Mouse (Mus musculus): Measurements from ENCODE around the gene Vmn2r19. TPM values are rescaled to one million over a fixed set of nuclear protein-coding genes. Genes with fewer than 3 reads are reported as not detected.
"Not testable (repeated sequence)": the region's sequence is repeated elsewhere in the genome, so short reads cannot be mapped to it uniquely, and the experiment has no call there.

The Vmn2r19 gene
- polyA plus RNA-seq, 1 experiment from 2014 or later: not detected

DNA sequence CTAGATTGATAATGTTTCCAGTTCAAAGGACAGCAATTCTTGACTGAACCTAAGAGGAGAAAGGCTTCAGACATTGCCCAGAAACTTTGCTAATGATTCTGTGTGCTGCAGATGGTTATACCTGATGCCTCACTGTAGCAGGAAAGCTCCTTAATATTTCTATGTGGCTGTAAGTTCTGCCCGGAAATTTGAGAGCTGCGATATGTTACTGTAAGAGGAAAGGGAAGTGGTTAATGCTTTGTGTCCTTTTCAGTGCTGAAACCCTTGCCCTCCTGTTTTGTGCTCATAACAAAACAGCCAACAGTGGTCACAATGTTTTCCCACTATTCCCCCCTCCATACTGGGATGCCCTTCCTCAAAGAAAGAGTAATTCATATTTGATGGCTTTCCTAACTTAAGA is 21.8 kb upstream of the Vmn2r19 start:
- Histone ChIP-seq H3K9me3 (replicated peaks; ENCODE audit: control insufficient read depth, low read length) (no peaks in the 10 kb centered on the region), H3K9ac (ENCODE audit: low read length) (no peak overlapping the region), H3K4me1 (ENCODE audit: control insufficient read depth, insufficient read depth, low read length) (no peaks in the 10 kb centered on the region), H3K27me3 (replicated peaks; ENCODE audit: control insufficient read depth, insufficient read depth, low read length) (no peaks in the 10 kb centered on the region), H3K4me2 (ENCODE audit: low read length) (no peak overlapping the region), H3K4me3 (ENCODE audit: low read depth, low read length) (no peak overlapping the region), H3K27ac (ENCODE audit: low read depth, low read length) (no peak overlapping the region), H3K36me3 (ENCODE audit: control insufficient read depth, insufficient read depth, low read length) (no peaks in the 10 kb centered on the region)
- no peak for ATAC-seq
- no peak for DNase-seq (ENCODE audit: low spot score)
- whole genome bisulfite sequencing: 87% methylated on average over 2 of the region's 2 CpGs

DNA sequence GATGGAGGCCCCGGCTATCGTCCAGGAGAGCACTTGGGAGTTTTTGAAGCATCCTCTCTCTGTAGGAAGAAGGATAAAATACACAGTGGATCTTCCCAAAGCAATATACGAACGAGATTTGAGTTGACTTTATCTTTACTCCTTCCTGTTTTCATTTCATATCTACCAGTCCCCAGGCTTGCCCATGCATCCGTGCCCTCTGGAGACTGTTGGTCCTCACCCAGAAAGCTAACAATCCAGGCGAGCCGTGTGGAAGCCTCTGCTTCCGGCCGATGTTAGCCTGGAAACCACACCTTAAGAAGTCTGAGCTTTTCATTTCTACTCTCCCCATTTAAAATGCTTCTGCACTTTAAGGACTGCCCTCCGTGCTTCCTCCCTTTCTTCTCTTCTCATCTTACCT is 19.2 kb upstream of the Vmn2r19 start:
- Histone ChIP-seq H3K27me3 (replicated peaks; ENCODE audit: control insufficient read depth, insufficient read depth, low read length) (no peaks in the 10 kb centered on the region), H3K4me2 (ENCODE audit: low read length) (no peak overlapping the region), H3K9ac (ENCODE audit: low read length) (no peak overlapping the region), H3K9me3 (replicated peaks; ENCODE audit: control insufficient read depth, low read length) (no peaks in the 10 kb centered on the region), H3K4me3 (ENCODE audit: low read depth, low read length) (no peak overlapping the region), H3K4me1 (ENCODE audit: control insufficient read depth, insufficient read depth, low read length) (no peaks in the 10 kb centered on the region), H3K27ac (ENCODE audit: low read depth, low read length) (no peak overlapping the region), H3K36me3 (ENCODE audit: control insufficient read depth, insufficient read depth, low read length) (no peaks in the 10 kb centered on the region)
- ATAC-seq: no peak
- DNase-seq (ENCODE audit: low spot score): no peak
- WGBS: 86% methylated on average over 10 of the region's 10 CpGs

- Histone ChIP-seq H3K4me1 (ENCODE audit: control insufficient read depth, insufficient read depth, low read length) (no peaks in the 10 kb centered on the region), H3K27ac (ENCODE audit: low read depth, low read length) (no peak within 1 kb of the TSS), H3K27me3 (replicated peaks; ENCODE audit: control insufficient read depth, insufficient read depth, low read length) (no peaks in the 10 kb centered on the region), H3K36me3 (ENCODE audit: control insufficient read depth, insufficient read depth, low read length) (no peaks in the 10 kb centered on the region), H3K9ac (ENCODE audit: low read length) (no peak within 1 kb of the TSS), H3K9me3 (replicated peaks; ENCODE audit: control insufficient read depth, low read length) (no peaks in the 10 kb centered on the region), H3K4me3 (ENCODE audit: low read depth, low read length) (no peak within 1 kb of the TSS), H3K4me2 (ENCODE audit: low read length) (no peak within 1 kb of the TSS)
- 84% methylated on average over 4 of the region's 4 CpGs for WGBS
- ATAC-seq: no peak
- no peak for DNase-seq (ENCODE audit: low spot score)
Measured at GRCm38 (mm10) chr6:123289753-123290152, 18.4 kb upstream of the Vmn2r19 start, which contains the start of gene Clec4e. Gene Clec4e, minus strand, starts transcription at chr6:123289870.

GRCm38 (mm10) chr6:123292751-123293400 is 15.3 kb upstream of the Vmn2r19 start:
- no peaks in the 10 kb centered on the region for H3K9me3 ChIP-seq (replicated peaks; ENCODE audit: control insufficient read depth, low read length)
- H3K9ac ChIP-seq (ENCODE audit: low read length): no peak overlapping the region
- no peaks in the 10 kb centered on the region for H3K4me1 ChIP-seq (ENCODE audit: control insufficient read depth, insufficient read depth, low read length)
- WGBS: 100% methylated on average over 1 of the region's 1 CpGs
- no peak overlapping the region for H3K27ac ChIP-seq (ENCODE audit: low read depth, low read length)
- ATAC-seq: no peak
- no peaks in the 10 kb centered on the region for H3K27me3 ChIP-seq (replicated peaks; ENCODE audit: control insufficient read depth, insufficient read depth, low read length)
- no peaks in the 10 kb centered on the region for H3K36me3 ChIP-seq (ENCODE audit: control insufficient read depth, insufficient read depth, low read length)
- H3K4me3 ChIP-seq (ENCODE audit: low read depth, low read length): no peak overlapping the region
- no peak overlapping the region for H3K4me2 ChIP-seq (ENCODE audit: low read length)
- DNase-seq (ENCODE audit: low spot score): no peak

DNA sequence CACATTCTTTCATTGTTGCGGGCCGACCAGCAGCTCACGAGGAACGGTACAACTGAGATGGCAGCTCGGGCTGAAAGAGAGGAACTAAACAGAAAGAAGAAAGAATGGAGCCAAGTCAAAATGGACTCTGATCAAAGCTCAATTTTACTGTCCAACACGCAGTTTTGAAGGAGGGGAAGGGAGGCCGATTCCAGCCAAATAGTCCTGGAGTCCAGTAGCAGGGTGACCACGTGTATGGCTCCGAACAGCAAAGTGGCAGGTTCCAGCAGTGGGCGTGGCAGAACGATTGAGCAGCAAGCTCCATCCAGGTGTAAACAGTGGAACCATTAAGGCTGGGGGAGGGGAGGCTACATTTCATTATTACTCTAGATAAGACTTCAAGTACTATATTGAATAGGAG is 14.6 kb upstream of the Vmn2r19 start:
- H3K9ac ChIP-seq (ENCODE audit: low read length); H3K4me1 ChIP-seq (ENCODE audit: control insufficient read depth, insufficient read depth, low read length); H3K27ac ChIP-seq (ENCODE audit: low read depth, low read length); H3K36me3 ChIP-seq (ENCODE audit: control insufficient read depth, insufficient read depth, low read length); H3K4me2 ChIP-seq (ENCODE audit: low read length); DNase-seq (ENCODE audit: low spot score); H3K4me3 ChIP-seq (ENCODE audit: low read depth, low read length); H3K27me3 ChIP-seq (replicated peaks; ENCODE audit: control insufficient read depth, insufficient read depth, low read length); ATAC-seq; H3K9me3 ChIP-seq (replicated peaks; ENCODE audit: control insufficient read depth, low read length): not testable (repeated sequence)
- WGBS: 91% methylated on average over 11 of the region's 11 CpGs

GRCm38 (mm10) chr6:123296687-123297086 is 11.4 kb upstream of the Vmn2r19 start:
- no peak overlapping the region for H3K4me2 ChIP-seq (ENCODE audit: low read length)
- no peak for DNase-seq (ENCODE audit: low spot score)
- H3K9ac ChIP-seq (ENCODE audit: low read length): no peak overlapping the region
- H3K27ac ChIP-seq (ENCODE audit: low read depth, low read length): no peak overlapping the region
- no peak for ATAC-seq
- no peaks in the 10 kb centered on the region for H3K36me3 ChIP-seq (ENCODE audit: control insufficient read depth, insufficient read depth, low read length)
- WGBS: 75% methylated on average over 1 of the region's 1 CpGs
- H3K27me3 ChIP-seq (replicated peaks; ENCODE audit: control insufficient read depth, insufficient read depth, low read length): no peaks in the 10 kb centered on the region
- no peak overlapping the region for H3K4me3 ChIP-seq (ENCODE audit: low read depth, low read length)
- H3K4me1 ChIP-seq (ENCODE audit: control insufficient read depth, insufficient read depth, low read length): no peaks in the 10 kb centered on the region
- H3K9me3 ChIP-seq (replicated peaks; ENCODE audit: control insufficient read depth, low read length): no peaks in the 10 kb centered on the region

- H3K36me3 ChIP-seq (ENCODE audit: control insufficient read depth, insufficient read depth, low read length); ATAC-seq; H3K4me2 ChIP-seq (ENCODE audit: low read length); H3K27me3 ChIP-seq (replicated peaks; ENCODE audit: control insufficient read depth, insufficient read depth, low read length); H3K9ac ChIP-seq (ENCODE audit: low read length); DNase-seq (ENCODE audit: low spot score); H3K27ac ChIP-seq (ENCODE audit: low read depth, low read length); H3K4me1 ChIP-seq (ENCODE audit: control insufficient read depth, insufficient read depth, low read length); H3K4me3 ChIP-seq (ENCODE audit: low read depth, low read length); H3K9me3 ChIP-seq (replicated peaks; ENCODE audit: control insufficient read depth, low read length): not testable (repeated sequence)
- WGBS: 95% methylated on average over 7 of the region's 7 CpGs
Measured at GRCm38 (mm10) chr6:123306315-123306714, 1.8 kb upstream of the Vmn2r19 start.

DNA sequence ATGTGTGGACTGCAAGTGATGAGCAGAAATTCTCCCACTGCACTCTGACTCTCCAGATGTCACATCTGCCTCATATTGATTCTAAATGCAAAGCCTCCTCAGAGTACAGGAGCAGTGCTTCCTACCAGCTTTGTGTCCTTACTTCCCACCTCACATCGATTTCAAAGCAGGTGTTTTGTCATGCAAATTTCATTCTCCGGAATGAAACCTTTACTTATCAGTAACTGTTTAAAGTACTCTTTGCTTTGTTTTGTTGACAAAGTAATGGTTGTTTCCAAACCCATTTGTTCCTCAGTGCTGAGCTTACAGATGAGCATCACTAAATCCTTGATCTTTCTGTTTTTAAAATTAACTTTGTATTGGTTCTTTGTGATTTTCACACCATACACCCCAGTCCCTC is 24.4 kb downstream of the Vmn2r19 start:
- ATAC-seq (no peak), DNase-seq (ENCODE audit: low spot score) (no peak)
- Histone ChIP-seq H3K27me3 (replicated peaks; ENCODE audit: control insufficient read depth, insufficient read depth, low read length) (no peaks in the 10 kb centered on the region), H3K4me1 (ENCODE audit: control insufficient read depth, insufficient read depth, low read length) (no peaks in the 10 kb centered on the region), H3K27ac (ENCODE audit: low read depth, low read length) (no peak overlapping the region), H3K4me2 (ENCODE audit: low read length) (no peak overlapping the region), H3K36me3 (ENCODE audit: control insufficient read depth, insufficient read depth, low read length) (no peaks in the 10 kb centered on the region), H3K9me3 (replicated peaks; ENCODE audit: control insufficient read depth, low read length) (no peaks in the 10 kb centered on the region), H3K9ac (ENCODE audit: low read length) (no peak overlapping the region), H3K4me3 (ENCODE audit: low read depth, low read length) (no peak overlapping the region)
- WGBS: 23% methylated on average over 2 of the region's 2 CpGs

DNA sequence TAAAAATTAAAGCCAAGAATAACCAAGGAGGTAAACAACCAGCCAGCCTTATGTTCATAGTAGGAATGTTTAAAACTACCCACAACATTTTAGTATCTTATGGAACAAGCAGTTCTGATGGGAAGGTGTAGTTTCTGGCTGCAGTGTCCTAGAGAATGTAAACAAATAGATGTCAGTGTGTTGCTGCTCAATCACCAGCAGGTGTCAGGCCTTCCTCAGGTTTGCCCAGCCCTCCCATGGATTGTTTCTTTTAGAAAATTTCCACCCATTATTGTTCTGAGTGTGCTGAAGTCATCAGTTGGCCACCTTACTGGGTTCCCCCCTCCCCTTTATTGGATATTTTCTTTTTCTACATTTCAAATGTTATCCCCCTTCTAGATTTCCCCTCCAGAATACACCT is 32.0 kb downstream of the Vmn2r19 start:
- peak; percentile 4 for DNase-seq (ENCODE audit: low spot score)
- no peaks in the 10 kb centered on the region for H3K4me1 ChIP-seq (ENCODE audit: control insufficient read depth, insufficient read depth, low read length)
- H3K36me3 ChIP-seq (ENCODE audit: control insufficient read depth, insufficient read depth, low read length): no peaks in the 10 kb centered on the region
- no peak overlapping the region for H3K27ac ChIP-seq (ENCODE audit: low read depth, low read length)
- no peaks in the 10 kb centered on the region for H3K9me3 ChIP-seq (replicated peaks; ENCODE audit: control insufficient read depth, low read length)
- no peak overlapping the region for H3K9ac ChIP-seq (ENCODE audit: low read length)
- H3K4me3 ChIP-seq (ENCODE audit: low read depth, low read length): no peak overlapping the region
- H3K27me3 ChIP-seq (replicated peaks; ENCODE audit: control insufficient read depth, insufficient read depth, low read length): no peaks in the 10 kb centered on the region
- no peak for ATAC-seq
- no peak overlapping the region for H3K4me2 ChIP-seq (ENCODE audit: low read length)

Data from forebrain, embryonic 14.5 days (tissue).